Mouse (Mus musculus) midbrain, embryonic 16.5 days (tissue): ENCODE results near the gene Arid5a. TPM values are rescaled to one million over a fixed set of nuclear protein-coding genes. Genes with fewer than 3 reads are reported as not detected.

Experiments
- ATAC-seq: fragments of 200-750 bp; cut with Nextera tagmentation; 2 replicates; pipeline ENCODE4 v1.8.0; 2017; ENCODE audit warnings: moderate TSS enrichment
- H3K27ac ChIP-seq: fragments of 300-500 bp; sonication (generic); 2 replicates; pipeline ENCODE4 v1.5.1; 2014; ENCODE audit warnings: mild to moderate bottlenecking, low read length, mixed read lengths
- H3K27me3 ChIP-seq: fragments of 300-500 bp; sonication (generic); 2 replicates; pipeline ENCODE4 v1.6.1; 2014; ENCODE audit warnings: low read depth, low read length, mixed read lengths; ENCODE audit not compliant: control insufficient read depth, insufficient read depth
- H3K36me3 ChIP-seq: fragments of 300-500 bp; sonication (generic); 2 replicates; pipeline ENCODE4 v1.6.1; 2014; ENCODE audit warnings: mild to moderate bottlenecking, low read length, moderate library complexity, mixed read lengths; ENCODE audit not compliant: control insufficient read depth, insufficient read depth
- H3K4me1 ChIP-seq: fragments of 300-500 bp; sonication (generic); 2 replicates; pipeline ENCODE4 v1.6.1; 2014; ENCODE audit warnings: mild to moderate bottlenecking, low read length, mixed read lengths; ENCODE audit not compliant: control insufficient read depth, insufficient read depth
- H3K4me2 ChIP-seq: fragments of 300-500 bp; sonication (generic); 2 replicates; pipeline ENCODE4 v1.6.1; 2014; ENCODE audit warnings: mild to moderate bottlenecking, low read length, mixed read lengths
- H3K4me3 ChIP-seq: fragments of 300-500 bp; sonication (generic); 2 replicates; pipeline ENCODE4 v1.5.1; 2014; ENCODE audit warnings: low read depth, mild to moderate bottlenecking, low read length, moderate library complexity, mixed read lengths
- H3K9ac ChIP-seq: fragments of 300-500 bp; sonication (generic); 2 replicates; pipeline ENCODE4 v1.6.1; 2014; ENCODE audit warnings: low read depth, low read length, mixed read lengths
- H3K9me3 ChIP-seq: fragments of 300-500 bp; sonication (generic); replicated peaks from 2 replicates; pipeline ENCODE4 v1.6.1; 2014; ENCODE audit warnings: mild to moderate bottlenecking, low read length, mixed read lengths; ENCODE audit not compliant: control insufficient read depth, poor library complexity, severe bottlenecking
- WGBS: fragments of 180-500 bp; shearing (Covaris S2); extraction: QIAGEN DNeasy Blood & Tissue Kit; methylation state at CpG from one replicate; pipeline ENCODE4 v1.1.7; 2014; 5-methylcytosine and 5-hydroxymethylcytosine counted together
- polyA plus RNA-seq: library from polyadenylated mRNA; unstranded; fragments of >200 nt; fragmentation: Nextera tagmentation; extraction: Ambion mirVana; gene quantifications from 2 replicates; pipeline ENCODE4 v1.2.1, GENCODE M21; 2015

Gene Arid5a
- polyA plus RNA-seq, 1 experiment from 2014 or later: 2.8 TPM

DNA sequence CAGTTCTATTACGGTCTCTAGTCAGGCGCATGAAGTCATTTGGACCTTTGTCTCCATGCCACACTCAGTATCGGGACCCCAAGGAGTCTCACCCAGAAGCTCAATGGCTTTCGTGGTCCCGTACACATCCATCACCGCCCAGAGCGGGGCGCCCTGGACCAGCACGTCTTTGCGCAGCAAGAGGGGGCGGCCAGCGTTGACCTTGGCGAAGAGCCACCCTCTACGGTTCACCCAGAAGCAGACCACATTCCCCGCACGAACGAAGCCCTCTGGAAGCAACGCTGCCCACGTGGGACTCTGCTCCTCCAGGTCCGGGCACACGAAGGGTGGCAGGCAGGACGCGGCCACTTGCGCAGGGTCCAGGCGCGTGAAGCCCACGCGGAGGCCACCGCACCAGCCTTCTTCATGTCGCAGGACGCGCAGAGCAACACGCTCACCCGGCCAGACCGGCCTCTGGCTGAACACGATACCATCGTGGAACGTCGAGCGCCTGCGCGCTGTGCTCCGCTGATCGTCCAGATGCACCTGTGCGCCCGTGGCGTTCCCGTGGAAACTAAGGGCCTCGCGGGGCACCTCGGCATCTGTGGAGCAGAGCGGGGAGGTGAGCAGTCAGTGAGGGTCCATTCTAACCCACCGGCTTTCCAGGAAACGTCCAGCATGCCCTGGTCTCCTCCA, 38.3 kb upstream of the Arid5a start:
- H3K36me3 ChIP-seq: no peaks in the 10 kb centered on the region
- no peaks in the 10 kb centered on the region for H3K9me3 ChIP-seq
- peak overlapping the region; percentile 23; the same call in 1 of the 2 replicates for H3K9ac ChIP-seq
- H3K27me3 ChIP-seq: peaks cover 3% of the 10 kb centered on the region; the same call in 1 of the 2 replicates
- no peak overlapping the region for H3K27ac ChIP-seq
- H3K4me2 ChIP-seq: peak overlapping the region; percentile 46
- no peak for ATAC-seq
- H3K4me1 ChIP-seq: no peaks in the 10 kb centered on the region; the same call in 1 of the 2 replicates
- peak overlapping the region; percentile 14; the same call in 1 of the 2 replicates for H3K4me3 ChIP-seq
- 43% methylated on average over 54 of the region's 54 CpGs for WGBS

GRCm38 (mm10) chr1:36270666-36271065, 36.9 kb upstream of the Arid5a start:
- no peak overlapping the region for H3K4me3 ChIP-seq
- H3K36me3 ChIP-seq: no peaks in the 10 kb centered on the region
- 67% methylated on average over 3 of the region's 3 CpGs for WGBS
- no peaks in the 10 kb centered on the region; the same call in 1 of the 2 replicates for H3K4me1 ChIP-seq
- no peak overlapping the region for H3K27ac ChIP-seq
- H3K9ac ChIP-seq: no peak overlapping the region
- no peak for ATAC-seq
- no peaks in the 10 kb centered on the region for H3K9me3 ChIP-seq
- H3K4me2 ChIP-seq: no peak overlapping the region
- peaks cover 3% of the 10 kb centered on the region; the same call in 1 of the 2 replicates for H3K27me3 ChIP-seq

GRCm38 (mm10) chr1:36271516-36272230, 35.9 kb upstream of the Arid5a start:
- H3K4me2 ChIP-seq: no peak overlapping the region
- H3K9me3 ChIP-seq: no peaks in the 10 kb centered on the region
- no peaks in the 10 kb centered on the region; the same call in 1 of the 2 replicates for H3K4me1 ChIP-seq
- H3K36me3 ChIP-seq: no peaks in the 10 kb centered on the region
- no peak for ATAC-seq
- peaks cover 3% of the 10 kb centered on the region; the same call in 1 of the 2 replicates for H3K27me3 ChIP-seq
- no peak overlapping the region for H3K4me3 ChIP-seq
- 79% methylated on average over 8 of the region's 8 CpGs for WGBS
- no peak overlapping the region; the same call in 1 of the 2 replicates for H3K9ac ChIP-seq
- no peak overlapping the region for H3K27ac ChIP-seq

GRCm38 (mm10) chr1:36272546-36272945, 35.0 kb upstream of the Arid5a start:
- peaks cover 3% of the 10 kb centered on the region; the same call in 1 of the 2 replicates for H3K27me3 ChIP-seq
- no peak overlapping the region for H3K9ac ChIP-seq
- ATAC-seq: no peak
- no peaks in the 10 kb centered on the region for H3K36me3 ChIP-seq
- H3K4me1 ChIP-seq: no peaks in the 10 kb centered on the region; the same call in 1 of the 2 replicates
- no peak overlapping the region for H3K4me2 ChIP-seq
- H3K4me3 ChIP-seq: no peak overlapping the region
- H3K9me3 ChIP-seq: no peaks in the 10 kb centered on the region
- H3K27ac ChIP-seq: no peak overlapping the region
- WGBS: 70% methylated on average over 5 of the region's 5 CpGs

DNA sequence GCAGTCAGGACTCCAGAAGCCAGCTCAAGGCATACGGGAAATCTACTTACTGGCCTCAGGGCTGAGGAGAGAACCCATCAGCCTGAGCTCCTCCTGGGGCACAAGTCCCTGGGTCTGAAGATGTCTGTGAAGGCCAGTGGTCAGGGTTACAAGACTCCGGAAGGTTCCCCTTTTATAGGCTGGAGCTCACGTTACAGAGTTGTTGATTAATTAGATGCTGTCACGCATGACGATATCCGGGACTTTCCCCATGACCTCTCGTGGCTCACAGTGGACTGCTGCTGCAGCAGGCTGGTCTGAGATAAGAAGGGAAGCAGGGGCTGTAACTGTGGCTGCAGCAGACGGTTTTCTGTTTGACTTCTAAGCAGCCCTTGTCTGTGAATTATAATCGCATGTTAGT, 34.2 kb upstream of the Arid5a start:
- ATAC-seq: no peak

DNA sequence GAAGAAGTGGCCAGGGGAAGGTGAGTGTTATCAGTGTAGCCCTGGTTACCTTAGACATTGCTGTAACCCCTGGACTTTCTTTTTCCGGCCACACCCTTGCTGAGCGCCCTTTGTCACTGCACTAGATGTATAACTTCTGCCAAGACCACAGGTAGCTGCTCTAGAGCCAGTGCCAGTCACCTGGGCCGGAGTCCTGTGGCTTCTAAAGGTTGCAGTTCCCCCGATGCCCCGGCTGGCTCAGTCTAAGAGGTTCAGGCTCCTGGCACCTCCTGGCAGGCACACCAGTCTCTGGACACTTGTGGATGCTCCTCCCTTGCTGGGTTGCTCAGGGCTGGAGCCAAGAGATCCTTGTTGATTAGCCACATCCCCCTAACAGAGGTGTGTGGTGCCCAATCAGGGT, 33.1 kb upstream of the Arid5a start, which contains the start of gene Neurl3:
Gene Neurl3 (minus strand): TSS at position 225 of the 400 bp plus-strand sequence.
- Histone ChIP-seq H3K4me2 (no peak within 1 kb of the TSS), H3K4me1 (no peaks in the 10 kb centered on the region; the same call in 1 of the 2 replicates), H3K27ac (no peak within 1 kb of the TSS), H3K9me3 (no peaks in the 10 kb centered on the region), H3K27me3 (peaks cover 3% of the 10 kb centered on the region; the same call in 1 of the 2 replicates), H3K36me3 (no peaks in the 10 kb centered on the region), H3K9ac (no peak within 1 kb of the TSS), H3K4me3 (no peak within 1 kb of the TSS)
- no peak for ATAC-seq
- 91% methylated on average over 5 of the region's 5 CpGs for WGBS

More for the DNA sequence above, 34.2 kb upstream of the Arid5a start:
- H3K9ac ChIP-seq: no peak overlapping the region
- no peak overlapping the region for H3K4me3 ChIP-seq
- no peak overlapping the region for H3K4me2 ChIP-seq
- WGBS: 47% methylated on average over 9 of the region's 9 CpGs
- no peak overlapping the region for H3K27ac ChIP-seq
- no peaks in the 10 kb centered on the region; the same call in 1 of the 2 replicates for H3K4me1 ChIP-seq
- H3K36me3 ChIP-seq: no peaks in the 10 kb centered on the region
- no peaks in the 10 kb centered on the region for H3K9me3 ChIP-seq
- peaks cover 3% of the 10 kb centered on the region; the same call in 1 of the 2 replicates for H3K27me3 ChIP-seq

- no peak overlapping the region for H3K4me3 ChIP-seq
- no peaks in the 10 kb centered on the region; the same call in 1 of the 2 replicates for H3K4me1 ChIP-seq
- no peaks in the 10 kb centered on the region for H3K9me3 ChIP-seq
- ATAC-seq: no peak
- no peak overlapping the region for H3K27ac ChIP-seq
- no peak overlapping the region for H3K9ac ChIP-seq
- no peak overlapping the region for H3K4me2 ChIP-seq
- no peaks in the 10 kb centered on the region for H3K27me3 ChIP-seq
- no peaks in the 10 kb centered on the region for H3K36me3 ChIP-seq
- WGBS: 66% methylated on average over 13 of the region's 13 CpGs
Observed at GRCm38 (mm10) chr1:36275635-36276389, 31.7 kb upstream of the Arid5a start.

GRCm38 (mm10) chr1:36277267-36278060, 30.1 kb upstream of the Arid5a start:
- Histone ChIP-seq H3K9ac (no peak overlapping the region), H3K4me1 (no peaks in the 10 kb centered on the region; the same call in 1 of the 2 replicates), H3K36me3 (no peaks in the 10 kb centered on the region), H3K27me3 (no peaks in the 10 kb centered on the region), H3K4me3 (no peak overlapping the region), H3K9me3 (no peaks in the 10 kb centered on the region), H3K4me2 (no peak overlapping the region), H3K27ac (no peak overlapping the region)
- ATAC-seq: no peak
- WGBS: 20% methylated on average over 7 of the region's 7 CpGs
